Comparison of ENCODE assay signal across 30 mouse cellular contexts in genomic region chr4:38498271-38498670, GRCm38 (mm10).
"Had no signal": no experiment of that assay in that cellular context is flagged by ENCODE, and none has a peak within 500 bp of the region (broad histone marks: within the 10 kb centered on the region; RNA-seq: fewer than 3 reads in every experiment).

No protein-coding gene starts in this region.

- ATAC-seq: forebrain, embryonic 13.5 days; forebrain, embryonic 14.5 days; forebrain, embryonic 15.5 days; forebrain, embryonic 16.5 days; forebrain, postnatal 0 days had no signal

- H3K9me3 ChIP-seq: embryonic facial prominence, embryonic 12.5 days; embryonic facial prominence, embryonic 13.5 days; embryonic facial prominence, embryonic 15.5 days; forebrain, embryonic 10.5 days; forebrain, embryonic 12.5 days; forebrain, embryonic 13.5 days; forebrain, embryonic 15.5 days; heart, embryonic 10.5 days had no signal

- DNase-seq: cerebellum, adult 2 months; cerebellum, adult 8-10 months; cerebellum, adult 9-10 months; cerebellum, adult 9-11 months; cerebellum, postnatal 10 days; cerebellum, postnatal 14 days; cerebellum, postnatal 25 days; cerebellum, postnatal 36 days; embryo, embryonic 11 days; forebrain, postnatal 0 days; gastrocnemius, adult 2 months; gastrocnemius, postnatal 10 days; gastrocnemius, postnatal 14 days; gastrocnemius, postnatal 25 days; gastrocnemius, postnatal 36 days; heart, adult 11 months; heart, adult 18-20 months; heart, adult 2 months had no signal

- H3K36me3 ChIP-seq: embryonic facial prominence, embryonic 12.5 days; embryonic facial prominence, embryonic 13.5 days; embryonic facial prominence, embryonic 15.5 days; forebrain, embryonic 10.5 days; forebrain, embryonic 12.5 days; forebrain, embryonic 15.5 days; heart, embryonic 10.5 days had no signal

- H3K27me3 ChIP-seq: embryonic facial prominence, embryonic 12.5 days; embryonic facial prominence, embryonic 13.5 days; embryonic facial prominence, embryonic 15.5 days; forebrain, embryonic 12.5 days; forebrain, embryonic 13.5 days; forebrain, embryonic 15.5 days had no signal

- H3K4me3 ChIP-seq: embryonic facial prominence, embryonic 12.5 days; embryonic facial prominence, embryonic 13.5 days; embryonic facial prominence, embryonic 15.5 days; erythroblast, embryonic 14.5 days; forebrain, embryonic 10.5 days; forebrain, embryonic 12.5 days; forebrain, embryonic 13.5 days; forebrain, embryonic 15.5 days; gastrocnemius, adult 2 months; heart, adult 2 months; heart, embryonic 10.5 days had no signal

- H3K4me2 ChIP-seq: embryonic facial prominence, embryonic 12.5 days; embryonic facial prominence, embryonic 13.5 days; embryonic facial prominence, embryonic 15.5 days; forebrain, embryonic 12.5 days; forebrain, embryonic 13.5 days; forebrain, embryonic 15.5 days; heart, embryonic 11.5 days had no signal

- H3K27ac ChIP-seq: embryonic facial prominence, embryonic 12.5 days; embryonic facial prominence, embryonic 13.5 days; embryonic facial prominence, embryonic 15.5 days; forebrain, embryonic 10.5 days; forebrain, embryonic 12.5 days; forebrain, embryonic 13.5 days; forebrain, embryonic 15.5 days; gastrocnemius, adult 2 months; heart, adult 2 months; heart, embryonic 10.5 days had no signal

- H3K9ac ChIP-seq: embryonic facial prominence, embryonic 12.5 days; embryonic facial prominence, embryonic 13.5 days; embryonic facial prominence, embryonic 15.5 days; forebrain, embryonic 12.5 days; forebrain, embryonic 13.5 days; forebrain, embryonic 15.5 days; forebrain, postnatal 0 days had no signal

- H3K4me1 ChIP-seq: embryonic facial prominence, embryonic 12.5 days; embryonic facial prominence, embryonic 13.5 days; embryonic facial prominence, embryonic 15.5 days; forebrain, embryonic 10.5 days; forebrain, embryonic 12.5 days; forebrain, embryonic 13.5 days; forebrain, embryonic 15.5 days; heart, embryonic 10.5 days had no signal
